30 mouse cellular contexts compared by ENCODE assay signal in genomic region chr8:8054224-8054916, GRCm38 (mm10).
DNase-seq lines count a peak whose midpoint lies in the region; ATAC-seq and TF ChIP-seq lines count a peak whose summit lies in the region.
"Had no signal": no experiment of that assay in that cellular context is flagged by ENCODE, and none has a peak within 500 bp of the region (broad histone marks: within the 10 kb centered on the region; RNA-seq: fewer than 3 reads in every experiment).

No protein-coding gene starts in this region.

- no peak for TF ChIP-seq CTCF in lung, embryonic 14.5 days (IDR thresholded peaks at IDR 0.05; ENCODE audit: low read depth)
- no peak for TF ChIP-seq CTCF in lung, postnatal 0 days (IDR thresholded peaks at IDR 0.05)
- no peak for TF ChIP-seq CTCF in stomach, postnatal 0 days (IDR thresholded peaks at IDR 0.05; ENCODE audit: low read depth)
- TF ChIP-seq CTCF in heart, adult 2 months (IDR thresholded peaks at IDR 0.05): no peak

- no peak overlapping the region for H3K4me3 ChIP-seq in lung, embryonic 14.5 days (ENCODE audit: low read depth, low read length)
- H3K4me3 ChIP-seq in lung, postnatal 0 days (ENCODE audit: low read depth, low read length): no peak overlapping the region
- no peak overlapping the region for H3K4me3 ChIP-seq in intestine, embryonic 15.5 days (replicated peaks)
- no peak overlapping the region for H3K4me3 ChIP-seq in stomach, embryonic 14.5 days (ENCODE audit: low read depth, low read length)
- H3K4me3 ChIP-seq in stomach, postnatal 0 days (ENCODE audit: low read depth, low read length): no peak overlapping the region
- no peak overlapping the region for H3K4me3 ChIP-seq in heart, adult 2 months
- H3K4me3 ChIP-seq: embryonic facial prominence, embryonic 10.5 days; embryonic facial prominence, embryonic 13.5 days; erythroblast, embryonic 14.5 days; forebrain, embryonic 12.5 days; gastrocnemius, adult 2 months; heart, embryonic 13.5 days had no signal

- H3K27ac ChIP-seq in lung, embryonic 14.5 days (ENCODE audit: low read depth): no peak overlapping the region
- no peak overlapping the region for H3K27ac ChIP-seq in lung, postnatal 0 days (ENCODE audit: low read length)
- H3K27ac ChIP-seq in intestine, embryonic 15.5 days: no peak overlapping the region
- H3K27ac ChIP-seq in stomach, embryonic 14.5 days (ENCODE audit: low read length): no peak overlapping the region
- no peak overlapping the region for H3K27ac ChIP-seq in stomach, postnatal 0 days (replicated peaks)
- no peak overlapping the region for H3K27ac ChIP-seq in heart, adult 2 months
- H3K27ac ChIP-seq: embryonic facial prominence, embryonic 10.5 days; embryonic facial prominence, embryonic 13.5 days; forebrain, embryonic 12.5 days; gastrocnemius, adult 2 months; heart, embryonic 13.5 days; hindbrain, embryonic 14.5 days; hindbrain, postnatal 0 days had no signal

- no peaks in the 10 kb centered on the region for H3K4me1 ChIP-seq in lung, embryonic 14.5 days (ENCODE audit: insufficient read depth)
- no peaks in the 10 kb centered on the region for H3K4me1 ChIP-seq in lung, postnatal 0 days (ENCODE audit: insufficient read depth, low read depth, low read length)
- peaks cover 6% of the 10 kb centered on the region; the same call in 1 of the 2 replicates for H3K4me1 ChIP-seq in intestine, embryonic 15.5 days (replicated peaks)
- H3K4me1 ChIP-seq in stomach, embryonic 14.5 days (ENCODE audit: control insufficient read depth, insufficient read depth, low read length): peaks cover 7% of the 10 kb centered on the region; the same call in 1 of the 2 replicates
- no peaks in the 10 kb centered on the region for H3K4me1 ChIP-seq in stomach, postnatal 0 days (replicated peaks; ENCODE audit: control insufficient read depth, insufficient read depth)
- no peaks in the 10 kb centered on the region for H3K4me1 ChIP-seq in heart, adult 2 months (ENCODE audit: control insufficient read depth, insufficient read depth, low read length)

- H3K9ac ChIP-seq in lung, embryonic 14.5 days: no peak overlapping the region
- H3K9ac ChIP-seq in lung, postnatal 0 days (replicated peaks; ENCODE audit: low read depth): no peak overlapping the region
- no peak overlapping the region for H3K9ac ChIP-seq in intestine, embryonic 15.5 days
- H3K9ac ChIP-seq in stomach, embryonic 14.5 days (replicated peaks; ENCODE audit: low read depth, low read length): no peak overlapping the region
- H3K9ac ChIP-seq in stomach, postnatal 0 days (ENCODE audit: low read length): no peak overlapping the region
- no peak overlapping the region for H3K9ac ChIP-seq in heart, adult 2 months (ENCODE audit: low read depth, low read length)
- H3K9ac ChIP-seq: embryonic facial prominence, embryonic 13.5 days; forebrain, embryonic 12.5 days; heart, embryonic 13.5 days; hindbrain, embryonic 14.5 days had no signal

- intact Hi-C loops in heart, adult 2 months (cut with DNase I): no loop called here

- no peak for TF ChIP-seq EP300 in lung, postnatal 0 days (IDR thresholded peaks at IDR 0.05)
- TF ChIP-seq EP300 in stomach, postnatal 0 days (optimal IDR thresholded peaks at IDR 0.05): no peak
- TF ChIP-seq EP300 in heart, adult 2 months (IDR thresholded peaks at IDR 0.05; ENCODE audit: insufficient read depth, low read depth, low read length): no peak

- DNase-seq in lung, embryonic 14.5 days: peak; percentile 14
- no peak for DNase-seq in lung, postnatal 0 days (ENCODE audit: low spot score)
- DNase-seq in stomach, postnatal 0 days (ENCODE audit: low spot score): no peak
- DNase-seq in kidney, adult 18-20 months: no peak
- no peak for DNase-seq in kidney, postnatal 14 days
- DNase-seq in heart, adult 2 months: no peak
- DNase-seq: adrenal gland, adult 8-10 months; adrenal gland, postnatal 25 days; cerebellum, adult 11-12 months; cerebellum, adult 8-10 months; cerebellum, postnatal 10 days; cerebellum, postnatal 36 days; embryo, embryonic 11 days; gastrocnemius, adult 2 months; gastrocnemius, postnatal 14 days; heart, adult 11 months; heart, postnatal 14 days; heart, postnatal 4 days had no signal

- no peak overlapping the region for H3K4me2 ChIP-seq in lung, embryonic 14.5 days
- H3K4me2 ChIP-seq in lung, postnatal 0 days (replicated peaks; ENCODE audit: low read depth, low read length): no peak overlapping the region
- no peak overlapping the region for H3K4me2 ChIP-seq in intestine, embryonic 15.5 days (replicated peaks)
- no peak overlapping the region for H3K4me2 ChIP-seq in stomach, embryonic 14.5 days (replicated peaks; ENCODE audit: low read depth, low read length)
- no peak overlapping the region for H3K4me2 ChIP-seq in stomach, postnatal 0 days (replicated peaks; ENCODE audit: low read depth)
- H3K4me2 ChIP-seq: embryonic facial prominence, embryonic 13.5 days; forebrain, embryonic 12.5 days; heart, embryonic 13.5 days; hindbrain, embryonic 14.5 days had no signal

- no peak for TF ChIP-seq POLR2A in heart, adult 2 months (IDR thresholded peaks at IDR 0.05; ENCODE audit: insufficient read depth, low read depth, low read length)

- H3K79me2 ChIP-seq in heart, adult 2 months (replicated peaks; ENCODE audit: control insufficient read depth, insufficient read depth, low read length): no peaks in the 10 kb centered on the region

- 38% methylated on average over 4 of the region's 4 CpGs for WGBS in lung, embryonic 14.5 days
- WGBS in lung, postnatal 0 days: 43% methylated on average over 4 of the region's 4 CpGs
- WGBS in intestine, embryonic 15.5 days: 43% methylated on average over 4 of the region's 4 CpGs
- whole genome bisulfite sequencing in stomach, embryonic 14.5 days: 46% methylated on average over 4 of the region's 4 CpGs
- WGBS in stomach, postnatal 0 days: 31% methylated on average over 4 of the region's 4 CpGs
- WGBS in heart, adult 2 months: 76% methylated on average over 4 of the region's 4 CpGs

- H3K27me3 ChIP-seq in lung, embryonic 14.5 days (ENCODE audit: insufficient read depth, low read length): no peaks in the 10 kb centered on the region
- H3K27me3 ChIP-seq in lung, postnatal 0 days (replicated peaks; ENCODE audit: insufficient read depth, low read length): no peaks in the 10 kb centered on the region
- H3K27me3 ChIP-seq in intestine, embryonic 15.5 days (replicated peaks): no peaks in the 10 kb centered on the region
- no peaks in the 10 kb centered on the region for H3K27me3 ChIP-seq in stomach, embryonic 14.5 days (ENCODE audit: control insufficient read depth, insufficient read depth, low read length)
- no peaks in the 10 kb centered on the region for H3K27me3 ChIP-seq in stomach, postnatal 0 days (ENCODE audit: control insufficient read depth, insufficient read depth, low read length)
- H3K27me3 ChIP-seq in heart, adult 2 months (ENCODE audit: control insufficient read depth, insufficient read depth, low read length): no peaks in the 10 kb centered on the region
- H3K27me3 ChIP-seq: forebrain, embryonic 12.5 days; heart, embryonic 13.5 days had no signal

- H3K9me3 ChIP-seq in lung, embryonic 14.5 days (ENCODE audit: low read depth, low read length): no peaks in the 10 kb centered on the region
- H3K9me3 ChIP-seq in lung, postnatal 0 days (ENCODE audit: low read length): no peaks in the 10 kb centered on the region
- no peaks in the 10 kb centered on the region for H3K9me3 ChIP-seq in intestine, embryonic 15.5 days
- H3K9me3 ChIP-seq in stomach, embryonic 14.5 days (ENCODE audit: control insufficient read depth, low read depth, low read length): no peaks in the 10 kb centered on the region
- H3K9me3 ChIP-seq in stomach, postnatal 0 days (ENCODE audit: control insufficient read depth, low read length): no peaks in the 10 kb centered on the region
- H3K9me3 ChIP-seq: embryonic facial prominence, embryonic 10.5 days; embryonic facial prominence, embryonic 13.5 days; forebrain, embryonic 12.5 days; heart, embryonic 13.5 days had no signal

- H3K36me3 ChIP-seq in lung, embryonic 14.5 days (ENCODE audit: insufficient read depth): no peaks in the 10 kb centered on the region
- H3K36me3 ChIP-seq in lung, postnatal 0 days (ENCODE audit: insufficient read depth, low read length): no peaks in the 10 kb centered on the region
- no peaks in the 10 kb centered on the region for H3K36me3 ChIP-seq in intestine, embryonic 15.5 days
- no peaks in the 10 kb centered on the region for H3K36me3 ChIP-seq in stomach, embryonic 14.5 days (ENCODE audit: control insufficient read depth, insufficient read depth, low read length)
- H3K36me3 ChIP-seq in stomach, postnatal 0 days (ENCODE audit: control insufficient read depth, insufficient read depth, low read length): no peaks in the 10 kb centered on the region
- no peaks in the 10 kb centered on the region for H3K36me3 ChIP-seq in heart, adult 2 months (ENCODE audit: control insufficient read depth, insufficient read depth, low read length)
- H3K36me3 ChIP-seq: embryonic facial prominence, embryonic 10.5 days; embryonic facial prominence, embryonic 13.5 days; forebrain, embryonic 12.5 days; heart, embryonic 13.5 days had no signal

- no peak for ATAC-seq in lung, embryonic 14.5 days (ENCODE audit: insufficient read depth)
- ATAC-seq in lung, postnatal 0 days: no peak
- peak; percentile 85 for ATAC-seq in intestine, embryonic 15.5 days
- peak; percentile 83 for ATAC-seq in stomach, embryonic 14.5 days (ENCODE audit: insufficient number of reproducible peaks, insufficient read depth, low FRiP score, low read depth)
- peak; percentile 74 for ATAC-seq in stomach, postnatal 0 days (ENCODE audit: low FRiP score, low TSS enrichment)
- ATAC-seq: activated CD4-positive, CD25-positive, alpha-beta regulatory T cell, adult 4 months; CD4-positive, CD25-positive, alpha-beta regulatory T cell, adult 4 months; forebrain, embryonic 16.5 days; hindbrain, postnatal 0 days had no signal

Comparison
In these comparisons a context has a peak if more than half of its experiments do, and no peak if none do; other contexts are left out.
1. ATAC-seq: peak in intestine, embryonic 15.5 days (single experiment), stomach, embryonic 14.5 days (single experiment) and stomach, postnatal 0 days (single experiment); none in lung, embryonic 14.5 days (single experiment) and lung, postnatal 0 days (single experiment).